Mouse (Mus musculus) midbrain, embryonic 14.5 days (tissue): Measurements from ENCODE around the gene Smco1. TPM values are rescaled to one million over a fixed set of nuclear protein-coding genes. Genes with fewer than 3 reads are reported as not detected.
"Not testable (repeated sequence)": the region's sequence is repeated elsewhere in the genome, so short reads cannot be mapped to it uniquely, and the experiment has no call there.

Experiments
- ATAC-seq: fragments of 200-750 bp; cut with Nextera tagmentation; 2 replicates; pipeline ENCODE4 v1.8.0; 2017; ENCODE audit warnings: moderate number of reproducible peaks, moderate library complexity; ENCODE audit not compliant: low FRiP score, low TSS enrichment
- DNase-seq: peaks from one replicate; pipeline ENCODE4 v3.0.0-alpha.2; 2015
- H3K27ac ChIP-seq: fragments of 300-500 bp; sonication (generic); replicated peaks from 2 replicates; pipeline ENCODE4 v1.5.1; 2014; ENCODE audit warnings: mild to moderate bottlenecking, low read depth, low read length, moderate library complexity
- H3K27me3 ChIP-seq: fragments of 300-500 bp; sonication (generic); 2 replicates; pipeline ENCODE4 v1.6.1; 2014; ENCODE audit warnings: low read length, control low read depth, mixed read lengths; ENCODE audit not compliant: control insufficient read depth, insufficient read depth
- H3K36me3 ChIP-seq: fragments of 300-500 bp; sonication (generic); 2 replicates; pipeline ENCODE4 v1.6.1; 2014; ENCODE audit warnings: low read length, control low read depth; ENCODE audit not compliant: control insufficient read depth, insufficient read depth
- H3K4me1 ChIP-seq: fragments of 300-500 bp; sonication (generic); 2 replicates; pipeline ENCODE4 v1.6.1; 2014; ENCODE audit warnings: mild to moderate bottlenecking, antibody characterized with exemption, low read length, control low read depth; ENCODE audit not compliant: control insufficient read depth, insufficient read depth
- H3K4me2 ChIP-seq: fragments of 300-500 bp; sonication (generic); 2 replicates; pipeline ENCODE4 v1.6.1; 2014; ENCODE audit warnings: mild to moderate bottlenecking, low read length, moderate library complexity
- H3K4me3 ChIP-seq: fragments of 300-500 bp; sonication (generic); replicated peaks from 2 replicates; pipeline ENCODE4 v1.5.1; 2014; ENCODE audit warnings: low read depth, low read length
- H3K9ac ChIP-seq: fragments of 300-500 bp; sonication (generic); replicated peaks from 2 replicates; pipeline ENCODE4 v1.6.1; 2014; ENCODE audit warnings: mild to moderate bottlenecking, low read length, moderate library complexity
- H3K9me3 ChIP-seq: fragments of 300-500 bp; sonication (generic); 2 replicates; pipeline ENCODE4 v1.6.1; 2016; ENCODE audit warnings: low read length, control low read depth, mixed read lengths; ENCODE audit not compliant: control insufficient read depth
- WGBS: fragments of 180-500 bp; shearing (Covaris S2); extraction: QIAGEN DNeasy Blood & Tissue Kit; methylation state at CpG from one replicate; pipeline ENCODE4 v1.1.7; 2014; 5-methylcytosine and 5-hydroxymethylcytosine counted together
- polyA plus RNA-seq: library from polyadenylated mRNA; unstranded; fragments of >200 nt; fragmentation: Nextera tagmentation; extraction: Ambion mirVana; gene quantifications from 2 replicates; pipeline ENCODE4 v1.2.1, GENCODE M21; 2014

The Smco1 gene
- polyA plus RNA-seq, 1 experiment from 2014 or later, result not detected

- DNase-seq, result no peak
- no peak overlapping the region for H3K9ac ChIP-seq
- peaks cover 46% of the 10 kb centered on the region for H3K36me3 ChIP-seq
- no peaks in the 10 kb centered on the region for H3K27me3 ChIP-seq
- no peak overlapping the region for H3K4me3 ChIP-seq
- H3K27ac ChIP-seq, result no peak overlapping the region
- no peak overlapping the region for H3K4me2 ChIP-seq
- peaks cover 23% of the 10 kb centered on the region for H3K4me1 ChIP-seq
- no peaks in the 10 kb centered on the region for H3K9me3 ChIP-seq
- no peak for ATAC-seq
Measured at GRCm38 (mm10) chr16:32282608-32283007, 11.3 kb downstream of the Smco1 start.

GRCm38 (mm10) chr16:32291821-32292220 lies 20.6 kb downstream of the Smco1 start:
- Histone ChIP-seq H3K9ac (no peak overlapping the region), H3K4me3 (no peak overlapping the region), H3K4me2 (no peak overlapping the region), H3K4me1 (no peaks in the 10 kb centered on the region), H3K27ac (no peak overlapping the region), H3K36me3 (peaks cover 54% of the 10 kb centered on the region), H3K27me3 (no peaks in the 10 kb centered on the region), H3K9me3 (no peaks in the 10 kb centered on the region; the same call in 1 of the 2 replicates)
- ATAC-seq (no peak), DNase-seq (no peak)
- 99% methylated on average over 4 of the region's 4 CpGs for WGBS

GRCm38 (mm10) chr16:32299617-32300016 lies 28.3 kb downstream of the Smco1 start:
- not testable (repeated sequence) for ATAC-seq, H3K27ac ChIP-seq, H3K27me3 ChIP-seq, H3K4me1 ChIP-seq, H3K9me3 ChIP-seq, DNase-seq, H3K4me3 ChIP-seq, H3K4me2 ChIP-seq, H3K9ac ChIP-seq
- peaks cover 51% of the 10 kb centered on the region for H3K36me3 ChIP-seq
- WGBS, result 96% methylated on average over 4 of the region's 4 CpGs

- H3K4me1 ChIP-seq, result no peaks in the 10 kb centered on the region
- ATAC-seq, result no peak
Measured at GRCm38 (mm10) chr16:32303046-32303445, 31.8 kb downstream of the Smco1 start.

GRCm38 (mm10) chr16:32303886-32304285 lies 32.6 kb downstream of the Smco1 start:
- 94% methylated on average over 7 of the region's 7 CpGs for WGBS
- Histone ChIP-seq H3K27ac (no peak overlapping the region), H3K9ac (no peak overlapping the region), H3K9me3 (no peaks in the 10 kb centered on the region), H3K4me1 (no peaks in the 10 kb centered on the region), H3K4me2 (no peak overlapping the region), H3K36me3 (peaks cover 20% of the 10 kb centered on the region), H3K4me3 (no peak overlapping the region), H3K27me3 (no peaks in the 10 kb centered on the region)
- no peak for ATAC-seq
- DNase-seq, result no peak

More at GRCm38 (mm10) chr16:32303046-32303445, 31.8 kb downstream of the Smco1 start:
- Histone ChIP-seq H3K4me3 (no peak overlapping the region), H3K9ac (no peak overlapping the region), H3K27me3 (no peaks in the 10 kb centered on the region), H3K27ac (no peak overlapping the region), H3K9me3 (no peaks in the 10 kb centered on the region), H3K4me2 (no peak overlapping the region), H3K36me3 (peaks cover 28% of the 10 kb centered on the region)
- no peak for DNase-seq
- 43% methylated on average over 1 of the region's 1 CpGs for WGBS

- no peaks in the 10 kb centered on the region for H3K36me3 ChIP-seq
- H3K4me1 ChIP-seq, result no peaks in the 10 kb centered on the region
- DNase-seq (no peak), ATAC-seq (no peak)
- H3K27ac ChIP-seq, result no peak overlapping the region
- no peaks in the 10 kb centered on the region for H3K9me3 ChIP-seq
- no peak overlapping the region for H3K4me3 ChIP-seq
- WGBS, result 77% methylated on average over 4 of the region's 4 CpGs
- no peaks in the 10 kb centered on the region for H3K27me3 ChIP-seq
- no peak overlapping the region for H3K4me2 ChIP-seq
- H3K9ac ChIP-seq, result no peak overlapping the region
Measured at GRCm38 (mm10) chr16:32311970-32312369, 40.7 kb downstream of the Smco1 start.

GRCm38 (mm10) chr16:32312386-32312785 lies 41.1 kb downstream of the Smco1 start:
- Histone ChIP-seq H3K4me1 (no peaks in the 10 kb centered on the region), H3K4me2 (no peak overlapping the region), H3K9me3 (no peaks in the 10 kb centered on the region), H3K27ac (no peak overlapping the region), H3K27me3 (no peaks in the 10 kb centered on the region), H3K36me3 (no peaks in the 10 kb centered on the region), H3K9ac (no peak overlapping the region), H3K4me3 (no peak overlapping the region)
- no peak for ATAC-seq
- WGBS, result 60% methylated on average over 5 of the region's 5 CpGs
- no peak for DNase-seq

GRCm38 (mm10) chr16:32312859-32313258 lies 41.6 kb downstream of the Smco1 start:
- Histone ChIP-seq H3K36me3 (no peaks in the 10 kb centered on the region), H3K9ac (no peak overlapping the region), H3K27ac (no peak overlapping the region), H3K27me3 (no peaks in the 10 kb centered on the region), H3K4me3 (no peak overlapping the region), H3K4me2 (no peak overlapping the region), H3K9me3 (no peaks in the 10 kb centered on the region), H3K4me1 (no peaks in the 10 kb centered on the region)
- no peak for DNase-seq
- ATAC-seq, result no peak
- WGBS, result 77% methylated on average over 4 of the region's 4 CpGs

- H3K27ac ChIP-seq, result no peak overlapping the region
- no peak for DNase-seq
- no peaks in the 10 kb centered on the region for H3K9me3 ChIP-seq
- no peaks in the 10 kb centered on the region for H3K4me1 ChIP-seq
- no peaks in the 10 kb centered on the region for H3K27me3 ChIP-seq
- H3K36me3 ChIP-seq, result no peaks in the 10 kb centered on the region
- no peak for ATAC-seq
- no peak overlapping the region for H3K4me2 ChIP-seq
- no peak overlapping the region for H3K4me3 ChIP-seq
- no peak overlapping the region for H3K9ac ChIP-seq
- 91% methylated on average over 2 of the region's 2 CpGs for WGBS
Measured at GRCm38 (mm10) chr16:32316601-32317000, 45.3 kb downstream of the Smco1 start.
